Mouse (Mus musculus): ENCODE measurements around the gene Eif3c. TPM values are rescaled to one million over a fixed set of nuclear protein-coding genes. Genes with fewer than 3 reads are reported as not detected.

The Eif3c gene
- polyA plus RNA-seq, 1 experiment from 2014 or later: 212 TPM

DNA sequence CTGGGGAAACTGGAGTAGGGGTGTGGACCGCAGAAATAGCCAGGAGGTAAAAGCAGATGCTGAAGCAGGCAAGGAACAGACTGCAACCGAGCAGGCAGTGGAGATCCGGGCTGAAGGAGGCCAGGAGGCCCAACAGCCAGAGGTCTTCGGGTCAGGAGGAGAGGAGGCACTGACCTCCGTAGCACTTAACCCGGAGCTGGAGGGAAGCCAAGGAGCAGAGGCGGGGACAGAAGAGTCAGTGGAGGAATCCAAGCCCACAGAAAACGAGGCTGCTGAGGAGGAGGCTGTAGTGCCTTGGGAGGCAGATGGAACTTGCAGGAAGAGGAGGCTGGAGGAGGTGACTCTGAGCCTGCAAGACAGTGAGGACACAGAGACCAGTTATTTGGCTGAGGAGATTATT lies 20.6 kb upstream of the Eif3c start:
- peaks cover 22% of the 10 kb centered on the region for H3K27me3 ChIP-seq

DNA sequence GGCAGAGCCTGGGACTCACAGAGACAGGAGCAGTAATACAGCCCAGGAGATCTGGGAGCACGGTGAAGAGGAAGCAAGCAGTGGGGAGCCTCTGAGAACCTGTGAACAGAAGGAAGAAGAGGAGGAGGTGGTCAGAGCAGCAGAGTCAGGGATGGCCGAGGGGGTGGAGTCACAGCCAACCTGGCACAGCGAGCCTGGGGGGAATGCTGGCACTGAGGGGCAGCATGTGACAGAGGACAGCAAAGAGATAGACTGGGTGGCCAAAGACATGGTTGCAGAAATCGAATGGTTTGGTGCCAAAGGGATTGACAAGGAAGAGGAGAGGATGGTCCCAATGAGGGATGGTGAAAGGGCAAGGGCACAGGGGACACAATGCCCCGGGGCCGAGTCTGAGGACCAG lies 19.5 kb upstream of the Eif3c start, which contains the start of gene Cln3:
Cln3 (minus strand) TSS at position 101 of the 400 bp plus-strand sequence.
- no peak within 1 kb of the TSS; the same call in 1 of the 2 replicates for H3K9ac ChIP-seq
- no peak within 1 kb of the TSS for H3K27ac ChIP-seq
- H3K4me2 ChIP-seq: no peak within 1 kb of the TSS
- peaks cover 17% of the 10 kb centered on the region for H3K4me1 ChIP-seq
- ATAC-seq: no peak
- no peaks in the 10 kb centered on the region for H3K36me3 ChIP-seq (ENCODE audit: poor library complexity, severe bottlenecking)
- H3K27me3 ChIP-seq: peaks cover 22% of the 10 kb centered on the region
- 76% methylated on average over 6 of the region's 6 CpGs for WGBS
- H3K4me3 ChIP-seq: no peak within 1 kb of the TSS
- H3K9me3 ChIP-seq (replicated peaks): no peaks in the 10 kb centered on the region

More for the DNA sequence above, 20.6 kb upstream of the Eif3c start:
- Histone ChIP-seq H3K27ac (no peak overlapping the region), H3K4me1 (peaks cover 12% of the 10 kb centered on the region), H3K9me3 (replicated peaks) (no peaks in the 10 kb centered on the region), H3K4me3 (no peak overlapping the region), H3K9ac (no peak overlapping the region), H3K4me2 (no peak overlapping the region), H3K36me3 (ENCODE audit: poor library complexity, severe bottlenecking) (no peaks in the 10 kb centered on the region)
- ATAC-seq: no peak
- 72% methylated on average over 8 of the region's 8 CpGs for WGBS

DNA sequence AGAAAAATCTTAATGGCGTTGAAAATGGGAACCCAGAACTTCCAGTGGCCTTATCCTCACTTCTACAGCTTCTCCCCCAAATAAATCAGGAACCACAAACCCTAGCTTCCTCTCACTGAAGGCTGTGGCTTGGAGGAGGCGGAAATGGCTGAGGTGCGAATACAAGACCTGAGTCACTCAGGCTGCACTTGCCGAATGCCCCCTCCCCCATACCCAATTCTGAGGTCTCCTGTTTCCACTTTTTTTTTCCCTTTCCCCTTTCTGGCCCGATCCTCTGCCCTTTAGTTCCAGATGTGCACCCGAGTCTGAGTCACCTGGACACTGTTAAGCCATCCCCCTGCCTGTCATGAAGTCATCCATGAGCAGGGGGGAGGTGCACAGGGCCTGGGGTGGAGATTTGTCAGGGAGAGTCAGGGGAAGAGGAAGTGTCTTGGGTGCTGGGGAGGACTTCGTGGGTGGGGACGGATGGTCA lies 18.3 kb upstream of the Eif3c start, which contains the start of gene Apobr:
Apobr (plus strand) TSS at position 437 of the 472 bp plus-strand sequence.
- Histone ChIP-seq H3K27me3 (peaks cover 22% of the 10 kb centered on the region), H3K9ac (no peak within 1 kb of the TSS; the same call in 1 of the 2 replicates), H3K9me3 (replicated peaks) (no peaks in the 10 kb centered on the region), H3K4me2 (peak within 1 kb of the TSS; percentile 84), H3K27ac (no peak within 1 kb of the TSS), H3K4me1 (peaks cover 17% of the 10 kb centered on the region), H3K4me3 (peak within 1 kb of the TSS; percentile 61; the same call in 1 of the 2 replicates), H3K36me3 (ENCODE audit: poor library complexity, severe bottlenecking) (0 out of 2 replicates have a peak, but pooled peaks cover 2% of the 10 kb centered on the region)
- 86% methylated on average over 8 of the region's 8 CpGs for WGBS
- no peak for ATAC-seq

DNA sequence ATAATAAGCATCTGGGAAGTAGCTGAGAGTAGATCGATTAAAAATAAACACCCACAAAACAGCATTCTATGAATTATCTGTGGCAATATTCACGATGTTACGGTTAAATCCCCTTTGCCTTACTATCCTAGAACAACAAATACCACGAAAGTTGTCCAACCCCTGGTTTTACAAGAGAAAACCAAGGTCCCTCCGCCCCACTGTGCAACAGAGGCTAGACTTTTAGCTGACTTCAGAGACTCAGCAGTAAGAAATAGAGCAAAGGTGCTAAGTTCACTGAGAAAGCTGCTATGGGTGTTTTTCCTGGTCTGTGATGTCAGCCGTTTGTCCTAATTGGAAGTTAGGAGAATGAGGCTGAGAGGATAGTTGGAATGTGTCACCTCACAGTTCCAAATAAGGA lies 17.6 kb upstream of the Eif3c start:
- H3K4me2 ChIP-seq: peak overlapping the region; percentile 84
- peaks cover 17% of the 10 kb centered on the region for H3K4me1 ChIP-seq
- H3K27me3 ChIP-seq: peaks cover 22% of the 10 kb centered on the region
- no peak for ATAC-seq
- WGBS: 56% methylated on average over 6 of the region's 6 CpGs
- H3K27ac ChIP-seq: peak overlapping the region; percentile 82; the same call in 1 of the 2 replicates
- H3K9me3 ChIP-seq (replicated peaks): no peaks in the 10 kb centered on the region
- peaks cover 9% of the 10 kb centered on the region for H3K36me3 ChIP-seq (ENCODE audit: poor library complexity, severe bottlenecking)
- peak overlapping the region; percentile 61 for H3K4me3 ChIP-seq
- H3K9ac ChIP-seq: no peak overlapping the region

DNA sequence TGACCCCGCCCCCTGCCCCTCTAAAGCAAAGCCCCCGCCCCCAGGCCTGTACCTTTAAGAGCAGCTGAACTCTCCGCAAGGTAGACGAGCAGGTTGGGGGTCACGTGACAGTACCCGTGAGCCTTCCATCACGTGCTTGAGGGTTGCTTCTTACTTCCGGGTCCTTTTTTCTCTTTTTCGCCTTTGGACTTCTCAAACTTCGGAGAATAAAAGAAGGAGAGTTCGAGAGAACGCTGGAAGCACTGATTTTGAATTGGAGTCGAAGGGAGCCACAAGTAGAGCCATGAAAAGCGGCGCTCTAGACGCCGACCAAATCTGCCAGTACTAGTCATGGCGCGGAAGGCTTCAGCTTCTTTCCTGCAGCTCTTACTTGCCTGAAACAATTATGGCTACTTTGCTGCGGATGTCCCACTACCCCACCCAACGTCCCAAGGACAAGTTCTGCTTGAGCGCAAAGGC lies 17.1 kb upstream of the Eif3c start:
- H3K4me1 ChIP-seq: peaks cover 17% of the 10 kb centered on the region
- H3K4me2 ChIP-seq: peak overlapping the region; percentile 84
- peak overlapping the region; percentile 68 for H3K9ac ChIP-seq
- ATAC-seq: peak; percentile 92
- H3K9me3 ChIP-seq (replicated peaks): no peaks in the 10 kb centered on the region
- peaks cover 14% of the 10 kb centered on the region for H3K36me3 ChIP-seq (ENCODE audit: poor library complexity, severe bottlenecking)
- peak overlapping the region; percentile 61 for H3K4me3 ChIP-seq
- peaks cover 22% of the 10 kb centered on the region for H3K27me3 ChIP-seq
- peak overlapping the region; percentile 82 for H3K27ac ChIP-seq
- WGBS: 1% methylated on average over 22 of the region's 22 CpGs

DNA sequence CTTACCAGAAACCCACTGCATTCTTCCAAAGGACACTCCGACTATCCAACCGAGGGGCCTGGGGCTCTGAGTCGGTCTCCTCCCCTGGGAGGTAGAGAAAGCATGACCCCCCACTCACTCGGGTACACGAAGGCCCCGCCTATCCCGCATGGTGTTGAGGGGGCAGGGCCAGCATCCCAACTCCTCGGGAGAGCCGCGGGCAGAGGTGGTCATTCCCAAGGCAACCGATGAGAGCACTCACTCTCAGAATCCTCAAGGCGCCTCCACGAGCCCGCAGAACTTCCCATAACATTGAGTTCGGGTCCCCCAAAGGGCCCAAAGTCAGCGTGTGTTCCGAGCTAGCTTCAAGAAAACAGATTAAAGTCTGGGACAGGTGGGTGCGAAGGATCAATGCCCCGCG lies 16.5 kb upstream of the Eif3c start:
- H3K4me3 ChIP-seq: peak overlapping the region; percentile 61
- H3K36me3 ChIP-seq (ENCODE audit: poor library complexity, severe bottlenecking): peaks cover 19% of the 10 kb centered on the region
- H3K4me1 ChIP-seq: peaks cover 13% of the 10 kb centered on the region
- no peaks in the 10 kb centered on the region for H3K9me3 ChIP-seq (replicated peaks)
- peak; percentile 56; the same call in 1 of the 2 replicates for ATAC-seq
- H3K27me3 ChIP-seq: peaks cover 22% of the 10 kb centered on the region
- peak overlapping the region; percentile 84 for H3K4me2 ChIP-seq
- H3K9ac ChIP-seq: peak overlapping the region; percentile 68
- H3K27ac ChIP-seq: no peak overlapping the region
- WGBS: 2% methylated on average over 20 of the region's 20 CpGs

DNA sequence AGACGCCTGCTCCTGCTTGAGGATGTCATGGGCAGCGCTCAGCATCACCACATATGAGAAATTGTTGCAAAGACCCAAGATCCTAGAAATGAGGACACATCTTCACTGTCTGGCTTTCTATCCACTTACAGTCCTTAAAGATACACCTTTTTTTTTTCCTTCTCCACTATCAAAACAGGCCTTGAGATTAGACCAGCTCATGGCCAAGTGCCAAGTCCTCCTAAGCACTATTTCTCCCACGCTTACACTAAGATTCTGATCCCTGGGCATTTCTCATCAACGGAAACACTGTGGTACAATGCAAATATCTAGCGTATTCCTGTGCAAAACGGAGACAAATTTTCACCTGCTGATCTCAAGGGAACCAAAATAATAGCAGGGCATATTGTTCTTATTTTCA lies 15.4 kb upstream of the Eif3c start:
- no peaks in the 10 kb centered on the region for H3K9me3 ChIP-seq (replicated peaks)
- no peak overlapping the region for H3K27ac ChIP-seq
- H3K4me1 ChIP-seq: peaks cover 13% of the 10 kb centered on the region
- 84% methylated on average over 6 of the region's 6 CpGs for WGBS
- H3K4me2 ChIP-seq: peak overlapping the region; percentile 84
- H3K36me3 ChIP-seq (ENCODE audit: poor library complexity, severe bottlenecking): peaks cover 24% of the 10 kb centered on the region
- no peak overlapping the region for H3K9ac ChIP-seq
- no peak overlapping the region for H3K4me3 ChIP-seq
- H3K27me3 ChIP-seq: peaks cover 22% of the 10 kb centered on the region
- no peak for ATAC-seq

DNA sequence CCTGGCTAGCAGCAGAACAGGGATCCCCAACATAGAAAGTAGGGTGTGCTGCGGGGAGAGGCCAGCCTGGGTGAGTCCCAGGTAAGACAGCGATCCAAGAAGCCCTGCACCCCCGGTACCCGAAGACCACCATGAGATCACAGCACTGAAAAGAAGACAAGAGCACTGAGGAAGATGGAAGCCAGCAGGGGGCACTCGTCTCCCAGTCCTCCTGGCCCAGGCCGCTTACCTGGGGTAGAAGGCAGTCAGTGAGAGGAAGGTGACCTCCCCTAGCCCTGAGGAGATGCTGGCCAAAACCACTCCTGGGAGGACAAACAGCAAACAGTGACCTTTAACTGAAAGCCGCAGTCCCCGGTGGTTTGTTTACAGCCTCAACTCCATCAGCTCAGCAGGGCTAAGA lies 13.0 kb upstream of the Eif3c start:
- Histone ChIP-seq H3K4me2 (no peak overlapping the region), H3K4me1 (peaks cover 13% of the 10 kb centered on the region), H3K4me3 (no peak overlapping the region), H3K9ac (no peak overlapping the region), H3K9me3 (replicated peaks) (no peaks in the 10 kb centered on the region), H3K36me3 (ENCODE audit: poor library complexity, severe bottlenecking) (peaks cover 40% of the 10 kb centered on the region), H3K27me3 (no peaks in the 10 kb centered on the region), H3K27ac (no peak overlapping the region)
- 64% methylated on average over 8 of the region's 8 CpGs for WGBS
- no peak for ATAC-seq

DNA sequence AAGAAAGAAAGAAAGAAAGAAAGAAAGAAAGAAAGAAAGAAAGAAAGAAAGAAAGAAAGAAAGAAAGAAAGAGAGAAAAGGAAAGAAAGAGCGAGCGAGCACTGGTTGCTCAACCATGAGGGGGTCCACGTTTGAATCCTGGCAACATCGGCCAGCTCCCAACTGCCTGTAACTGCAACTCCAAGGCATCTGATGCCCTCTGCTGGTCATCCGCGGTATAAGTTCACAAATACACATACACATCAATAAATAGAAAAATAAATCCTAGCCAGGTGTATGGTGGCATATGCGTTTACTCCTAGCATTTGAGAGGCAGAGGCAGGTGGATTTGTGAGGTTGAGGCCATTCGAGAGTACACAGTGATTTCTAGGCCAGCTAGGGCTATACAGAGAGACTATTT lies 10.7 kb upstream of the Eif3c start:
- ATAC-seq: no peak
- peaks cover 54% of the 10 kb centered on the region for H3K36me3 ChIP-seq (ENCODE audit: poor library complexity, severe bottlenecking)
- no peak overlapping the region for H3K9ac ChIP-seq
- H3K4me3 ChIP-seq: no peak overlapping the region
- H3K9me3 ChIP-seq (replicated peaks): no peaks in the 10 kb centered on the region
- H3K27me3 ChIP-seq: no peaks in the 10 kb centered on the region
- H3K27ac ChIP-seq: no peak overlapping the region
- H3K4me1 ChIP-seq: peaks cover 7% of the 10 kb centered on the region
- no peak overlapping the region for H3K4me2 ChIP-seq
- WGBS: 47% methylated on average over 8 of the region's 8 CpGs

DNA sequence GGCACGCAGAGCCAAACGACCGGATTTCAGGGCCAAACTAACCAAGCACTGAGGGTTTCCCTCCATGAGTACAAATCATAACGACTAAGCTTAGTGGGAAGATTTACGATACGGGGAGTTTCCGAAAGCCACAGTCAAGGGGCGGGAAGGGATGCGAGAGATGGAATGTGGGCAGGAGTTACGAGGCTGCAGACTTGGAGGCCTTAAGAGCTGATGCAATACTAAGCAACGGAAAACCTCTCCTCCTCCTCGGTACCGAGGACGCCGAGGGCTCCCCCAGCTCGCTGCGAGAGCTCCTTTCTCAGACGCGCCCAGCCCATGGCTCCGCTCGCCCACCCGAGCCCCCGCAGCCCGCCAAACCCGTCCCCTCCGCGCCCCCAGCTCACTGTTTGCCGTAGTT lies 518 bp downstream of the Eif3c start:
- ATAC-seq: peak; percentile 40
- H3K27ac ChIP-seq: peak overlapping the region; percentile 66
- peak overlapping the region; percentile 91 for H3K9ac ChIP-seq
- H3K36me3 ChIP-seq (ENCODE audit: poor library complexity, severe bottlenecking): peaks cover 39% of the 10 kb centered on the region
- WGBS: 1% methylated on average over 28 of the region's 28 CpGs
- peak overlapping the region; percentile 89 for H3K4me2 ChIP-seq
- H3K4me1 ChIP-seq: peaks cover 10% of the 10 kb centered on the region
- no peaks in the 10 kb centered on the region for H3K9me3 ChIP-seq (replicated peaks)
- peak overlapping the region; percentile 97 for H3K4me3 ChIP-seq
- no peaks in the 10 kb centered on the region for H3K27me3 ChIP-seq

DNA sequence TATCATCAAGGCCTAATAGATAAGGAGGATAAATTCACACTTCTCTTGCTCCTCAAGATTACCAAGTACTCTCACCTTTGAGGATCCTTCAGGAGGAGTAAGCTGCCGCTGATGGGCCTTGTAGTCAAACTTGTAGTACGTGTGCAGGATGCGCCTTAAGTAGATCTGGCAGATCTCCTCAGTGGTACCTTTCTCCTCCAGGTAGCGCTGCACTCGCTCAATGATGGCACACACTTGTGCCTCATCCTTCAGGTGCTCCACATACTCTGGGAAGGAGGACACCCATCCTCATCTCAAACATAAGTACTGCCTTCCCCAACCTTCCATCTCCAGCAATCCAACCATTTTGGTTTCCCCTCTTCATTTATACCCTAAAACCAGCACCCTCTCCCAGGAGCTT lies 9.6 kb downstream of the Eif3c start:
- Histone ChIP-seq H3K27ac (no peak overlapping the region), H3K9ac (no peak overlapping the region), H3K4me2 (no peak overlapping the region), H3K36me3 (ENCODE audit: poor library complexity, severe bottlenecking) (peaks cover 96% of the 10 kb centered on the region), H3K9me3 (replicated peaks) (no peaks in the 10 kb centered on the region), H3K27me3 (no peaks in the 10 kb centered on the region), H3K4me3 (no peak overlapping the region), H3K4me1 (no peaks in the 10 kb centered on the region)
- WGBS: 97% methylated on average over 5 of the region's 5 CpGs
- ATAC-seq: no peak

DNA sequence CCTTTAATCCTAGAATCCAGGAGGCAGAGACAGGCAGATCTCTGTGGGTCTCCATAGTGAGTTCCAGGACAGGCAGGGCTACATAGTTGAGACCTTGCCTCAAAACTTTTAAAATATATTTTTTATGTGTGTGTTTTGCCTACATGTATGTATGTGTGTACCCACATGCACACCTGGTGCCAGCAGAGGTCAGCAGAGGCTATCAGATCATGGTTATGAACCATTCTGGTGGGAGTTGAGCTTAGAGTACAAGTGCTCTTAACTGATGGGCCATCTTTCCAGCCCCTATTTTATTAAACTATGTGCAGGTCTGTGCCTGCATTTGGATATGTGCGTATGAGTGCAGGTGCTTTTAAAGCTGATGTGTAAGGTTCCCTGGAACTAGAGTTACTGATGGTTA lies 11.4 kb downstream of the Eif3c start:
- Histone ChIP-seq H3K4me3 (no peak overlapping the region), H3K4me1 (no peaks in the 10 kb centered on the region), H3K9me3 (replicated peaks) (no peaks in the 10 kb centered on the region), H3K4me2 (no peak overlapping the region), H3K27ac (no peak overlapping the region), H3K9ac (no peak overlapping the region), H3K27me3 (no peaks in the 10 kb centered on the region), H3K36me3 (ENCODE audit: poor library complexity, severe bottlenecking) (peaks cover 97% of the 10 kb centered on the region)
- no peak for ATAC-seq
- WGBS: 98% methylated on average over 1 of the region's 1 CpGs

DNA sequence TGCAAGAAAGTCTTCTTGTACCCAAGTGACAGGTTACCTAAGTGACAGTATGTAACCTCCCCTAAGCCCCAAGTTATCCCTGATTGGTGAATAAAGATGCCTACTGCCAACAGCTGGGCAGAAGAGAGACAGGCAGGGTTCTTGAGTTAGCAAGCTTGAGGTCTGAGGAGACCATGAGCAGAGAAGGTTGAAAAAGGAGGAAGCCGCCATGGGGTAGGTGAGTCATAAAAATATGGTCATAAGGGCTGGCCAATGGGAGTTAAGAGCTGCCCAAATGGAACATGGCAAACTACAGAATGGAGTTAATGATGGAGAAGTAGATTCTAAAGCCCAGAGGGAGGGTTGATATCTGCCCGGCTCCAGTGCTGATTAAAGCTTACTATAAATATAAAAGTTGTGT lies 20.6 kb downstream of the Eif3c start:
- Histone ChIP-seq H3K9ac (no peak overlapping the region), H3K27ac (no peak overlapping the region), H3K36me3 (ENCODE audit: poor library complexity, severe bottlenecking) (peaks cover 69% of the 10 kb centered on the region), H3K4me1 (no peaks in the 10 kb centered on the region), H3K4me2 (no peak overlapping the region), H3K4me3 (no peak overlapping the region), H3K27me3 (no peaks in the 10 kb centered on the region), H3K9me3 (replicated peaks) (no peaks in the 10 kb centered on the region)
- ATAC-seq: no peak
- WGBS: 95% methylated on average over 2 of the region's 2 CpGs

All from forebrain, embryonic 13.5 days (tissue).